ENCODE assay signal across 8 mouse cellular contexts in the genomic region with DNA sequence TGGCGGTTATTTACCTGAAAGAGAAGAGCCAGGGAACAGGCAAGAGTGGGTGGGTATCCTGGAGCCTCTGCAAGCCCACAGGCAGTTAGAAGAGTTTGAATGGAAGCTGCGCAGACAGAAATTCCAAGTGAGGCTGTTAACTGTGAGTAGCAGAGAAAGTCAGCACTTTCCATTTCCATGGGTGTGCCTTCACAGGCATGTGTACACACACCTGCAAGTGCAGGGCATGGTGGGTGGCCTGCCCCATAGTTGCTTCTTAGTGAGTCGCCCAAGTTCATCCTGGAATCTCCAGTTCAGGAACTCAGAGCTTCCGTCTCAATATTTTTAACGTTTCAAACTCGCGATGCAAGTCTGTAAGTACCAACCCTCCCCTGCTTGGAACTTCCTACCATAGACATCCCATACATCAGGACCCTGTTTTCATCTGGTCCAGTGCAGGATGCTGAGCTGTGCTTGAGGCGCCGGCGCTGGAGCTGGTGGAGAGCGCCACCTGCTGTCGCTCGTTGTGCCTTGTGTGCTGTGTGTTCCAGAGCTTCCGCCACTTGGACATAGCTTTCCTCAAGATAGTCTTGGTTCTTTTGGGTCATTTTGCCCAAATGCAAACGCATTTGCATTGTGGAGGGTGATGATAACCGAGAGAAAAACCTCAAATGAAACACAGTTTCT.
DNase-seq lines count a peak whose midpoint lies in the region; ATAC-seq lines count a peak whose summit lies in the region.

No protein-coding gene starts in this region.

- no peaks in the 10 kb centered on the region for H3K27me3 ChIP-seq in kidney, embryonic 16.5 days (ENCODE audit: insufficient read depth, low read length)
- H3K27me3 ChIP-seq in limb, embryonic 13.5 days: no peaks in the 10 kb centered on the region
- no peaks in the 10 kb centered on the region for H3K27me3 ChIP-seq in neural tube, embryonic 11.5 days (ENCODE audit: control insufficient read depth, insufficient read depth, low read length)

- peak; percentile 83 for ATAC-seq in kidney, embryonic 16.5 days (ENCODE audit: low FRiP score, low TSS enrichment)
- peak; percentile 67; the same call in 1 of the 2 replicates for ATAC-seq in limb, embryonic 13.5 days (ENCODE audit: low FRiP score, low read depth)
- peak; percentile 72; the same call in 1 of the 2 replicates for ATAC-seq in neural tube, embryonic 11.5 days (ENCODE audit: insufficient read depth, low FRiP score, low TSS enrichment)

- WGBS in kidney, embryonic 16.5 days: 19% methylated on average over 16 of the region's 16 CpGs
- WGBS in limb, embryonic 13.5 days: 17% methylated on average over 16 of the region's 16 CpGs
- WGBS in neural tube, embryonic 11.5 days: 20% methylated on average over 16 of the region's 16 CpGs

- H3K27ac ChIP-seq in kidney, embryonic 16.5 days (ENCODE audit: low read length): no peak overlapping the region
- H3K27ac ChIP-seq in limb, embryonic 13.5 days: no peak overlapping the region
- H3K27ac ChIP-seq in neural tube, embryonic 11.5 days (ENCODE audit: low read depth, low read length): no peak overlapping the region

- H3K9me3 ChIP-seq in kidney, embryonic 16.5 days (ENCODE audit: low read length): no peaks in the 10 kb centered on the region
- H3K9me3 ChIP-seq in limb, embryonic 13.5 days: no peaks in the 10 kb centered on the region
- no peaks in the 10 kb centered on the region for H3K9me3 ChIP-seq in neural tube, embryonic 11.5 days (ENCODE audit: control insufficient read depth, low read length)

- DNase-seq in 3T3-L1 (ENCODE audit: low read depth, low spot score): peak; percentile 29
- peak; percentile 86 for DNase-seq in adrenal gland, postnatal 10 days
- DNase-seq in embryo, embryonic 11 days: peak; percentile 87
- DNase-seq in gastrocnemius, postnatal 4 days (ENCODE audit: low spot score in 2 of 2): peak; percentile 60 to 69
- peak; percentile 86 for DNase-seq in neural tube, embryonic 11.5 days (ENCODE audit: low spot score)
- peak; percentile 38 for DNase-seq in thymus, postnatal 0 days (ENCODE audit: low spot score)

- no peaks in the 10 kb centered on the region for H3K4me1 ChIP-seq in kidney, embryonic 16.5 days (ENCODE audit: insufficient read depth, low read length)
- peaks cover 3% of the 10 kb centered on the region; the same call in 1 of the 2 replicates for H3K4me1 ChIP-seq in limb, embryonic 13.5 days
- no peaks in the 10 kb centered on the region for H3K4me1 ChIP-seq in neural tube, embryonic 11.5 days (ENCODE audit: control insufficient read depth, insufficient read depth, low read length)

- no peak overlapping the region for H3K9ac ChIP-seq in kidney, embryonic 16.5 days (replicated peaks; ENCODE audit: low read length)
- H3K9ac ChIP-seq in limb, embryonic 13.5 days: no peak overlapping the region
- H3K9ac ChIP-seq in neural tube, embryonic 11.5 days (ENCODE audit: low read length): no peak overlapping the region

- H3K4me3 ChIP-seq in kidney, embryonic 16.5 days (ENCODE audit: low read length): no peak overlapping the region
- H3K4me3 ChIP-seq in limb, embryonic 13.5 days: no peak overlapping the region
- no peak overlapping the region for H3K4me3 ChIP-seq in neural tube, embryonic 11.5 days (ENCODE audit: low read depth, low read length)

- no peaks in the 10 kb centered on the region for H3K36me3 ChIP-seq in kidney, embryonic 16.5 days (ENCODE audit: insufficient read depth, low read length)
- no peaks in the 10 kb centered on the region for H3K36me3 ChIP-seq in limb, embryonic 13.5 days
- no peaks in the 10 kb centered on the region for H3K36me3 ChIP-seq in neural tube, embryonic 11.5 days (ENCODE audit: control insufficient read depth, insufficient read depth, low read length)

- no peak overlapping the region for H3K4me2 ChIP-seq in kidney, embryonic 16.5 days (replicated peaks; ENCODE audit: low read depth, low read length)
- no peak overlapping the region for H3K4me2 ChIP-seq in limb, embryonic 13.5 days (replicated peaks)
- H3K4me2 ChIP-seq in neural tube, embryonic 11.5 days (ENCODE audit: low read depth): no peak overlapping the region

Comparison
In these comparisons a context has a peak if more than half of its experiments do, and no peak if none do; other contexts are left out.
1. DNase-seq: peak in every context shown above with its lines; median percentile 87 in embryo, embryonic 11 days; 86 in adrenal gland, postnatal 10 days; 86 in neural tube, embryonic 11.5 days; 64 in gastrocnemius, postnatal 4 days; 38 in thymus, postnatal 0 days; 29 in 3T3-L1.